Mouse (Mus musculus) ES-Bruce4 (cell line): ENCODE results near the gene Sh3bgrl.

Source experiments
- CTCF ChIP-seq: IDR thresholded peaks from one replicate; pipeline ENCODE4 v1.8.1; 2011; ENCODE audit warnings: low read depth, low read length
- EP300 ChIP-seq: IDR thresholded peaks from 2 replicates; pipeline ENCODE4 v1.6.1; 2011; ENCODE audit warnings: low read depth, low read length; ENCODE audit not compliant: insufficient read depth
- POLR2A ChIP-seq: IDR thresholded peaks from one replicate; pipeline ENCODE4 v1.8.1; 2011; ENCODE audit warnings: low read length; ENCODE audit not compliant: insufficient read depth

- no peak for TF ChIP-seq EP300
- TF ChIP-seq CTCF: no peak
- TF ChIP-seq POLR2A: no peak
Measured at GRCm38 (mm10) chrX:109145779-109146178, 50.6 kb downstream of the Sh3bgrl start.
